Mouse (Mus musculus) kidney, adult 2 months (tissue): Measurements from ENCODE around the gene Acer3.

ENCODE experiments used
- CTCF ChIP-seq: fragments of 200-500 bp; conservative IDR thresholded peaks from 2 replicates; pipeline ENCODE4 v1.5.1; 2011; ENCODE audit warnings: low read depth, mild to moderate bottlenecking, control low read depth, low read length, moderate library complexity, mixed read lengths; ENCODE audit not compliant: insufficient read depth, insufficient read length
- POLR2A ChIP-seq: fragments of 200-500 bp; IDR thresholded peaks from one replicate; pipeline ENCODE4 v1.6.1; 2011; ENCODE audit warnings: low read depth, low read length, control low read depth

- TF ChIP-seq POLR2A = no peak
- no peak for TF ChIP-seq CTCF
Observed at GRCm38 (mm10) chr7:98359951-98360620, 39.1 kb upstream of the Acer3 start.
